Mouse (Mus musculus) hindlimb bud, embryonic 11.5 days (tissue): Measurements from ENCODE around the gene Slc9a8.

Experiments
- DNase-seq: peaks from one replicate; pipeline ENCODE4 v3.0.0-alpha.2; 2012; ENCODE audit warnings: low read depth, low spot score; ENCODE audit errors: extremely low spot score

Slc9a8 gene

DNA sequence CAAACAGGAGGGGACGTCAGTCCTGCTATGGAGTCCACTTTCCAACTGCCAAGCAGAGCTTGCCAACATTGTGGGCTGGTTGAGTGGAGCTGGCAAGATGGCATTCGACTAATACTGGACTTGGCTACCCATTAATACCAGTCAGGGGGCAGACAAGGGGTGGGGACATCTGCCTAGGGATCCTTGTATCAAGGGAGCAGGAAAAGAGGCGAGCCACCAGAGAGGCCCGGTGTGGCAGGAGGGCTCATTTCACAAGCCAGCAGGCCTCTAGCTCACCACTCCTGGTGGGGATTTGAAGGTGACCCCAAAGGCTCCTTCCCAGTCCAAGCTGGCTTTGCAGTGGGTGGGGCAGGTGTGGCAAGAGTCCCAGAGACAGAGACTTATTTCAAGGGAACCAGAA is 61.2 kb downstream of the Slc9a8 start:
- DNase-seq: no peak

DNA sequence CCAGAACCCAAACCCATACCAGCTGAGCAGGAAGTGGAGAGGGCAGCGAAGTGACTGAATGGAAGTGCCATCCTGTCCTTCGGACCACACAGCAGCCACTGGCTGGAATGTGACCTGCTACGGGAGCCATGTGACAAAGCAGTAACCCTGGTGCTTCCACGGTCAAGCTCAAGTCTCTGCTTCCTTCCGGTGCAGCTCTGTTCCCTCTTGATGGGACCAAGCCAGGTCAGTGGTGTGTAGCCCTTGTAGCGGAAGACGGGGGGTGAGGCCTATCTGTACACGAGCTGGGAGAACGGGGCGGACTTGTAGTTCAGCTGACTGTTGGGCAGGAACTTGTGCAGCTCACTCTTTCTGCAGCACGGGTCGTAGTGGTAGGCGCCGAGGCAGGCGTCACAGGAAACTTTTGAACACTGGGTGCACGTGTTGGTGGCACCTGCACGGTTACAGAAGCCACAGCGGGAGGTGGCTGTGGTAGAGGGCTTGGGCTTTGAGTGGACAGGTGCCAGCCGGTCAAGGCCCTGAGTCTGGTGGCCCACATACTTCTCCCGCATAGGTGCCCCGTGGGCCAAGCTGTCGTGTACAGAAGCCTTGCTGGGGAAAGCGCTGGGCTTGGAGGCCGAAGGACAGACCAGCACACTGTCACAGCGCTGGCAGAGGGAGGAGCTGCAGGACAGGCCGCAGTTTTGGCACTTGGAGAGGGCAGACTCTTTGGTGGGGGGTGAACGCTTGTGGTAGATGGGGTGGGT is 61.7 kb downstream of the Slc9a8 start:
- no peak for DNase-seq

DNA sequence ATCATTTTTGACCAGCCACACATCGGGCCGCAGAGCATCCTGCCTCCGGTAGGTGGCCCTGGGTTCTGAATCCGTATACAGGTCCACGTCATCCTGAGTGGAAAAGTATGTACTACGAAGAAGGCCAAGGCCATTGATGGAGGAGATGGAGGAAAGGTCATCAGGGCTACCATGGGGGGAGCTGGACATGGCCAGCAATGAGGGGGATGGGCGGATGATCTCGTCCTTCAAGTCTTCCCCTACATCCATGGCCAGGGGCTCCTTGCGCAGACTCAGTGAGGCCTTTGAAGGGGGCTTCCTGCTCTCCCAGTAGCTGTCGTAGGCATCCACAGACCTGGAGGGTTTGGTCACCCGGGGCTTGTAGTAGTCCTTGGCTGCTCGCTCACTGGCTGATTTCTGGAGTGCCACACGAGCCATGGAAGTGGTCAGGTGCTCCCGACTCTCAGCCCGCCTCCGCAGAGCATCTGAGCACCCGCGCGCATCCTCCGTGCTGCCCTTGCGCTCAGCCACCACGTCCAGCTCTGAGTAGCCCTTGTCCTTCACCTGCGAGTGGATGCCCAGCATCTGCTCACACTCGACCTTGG is 62.4 kb downstream of the Slc9a8 start:
- no peak for DNase-seq

DNA sequence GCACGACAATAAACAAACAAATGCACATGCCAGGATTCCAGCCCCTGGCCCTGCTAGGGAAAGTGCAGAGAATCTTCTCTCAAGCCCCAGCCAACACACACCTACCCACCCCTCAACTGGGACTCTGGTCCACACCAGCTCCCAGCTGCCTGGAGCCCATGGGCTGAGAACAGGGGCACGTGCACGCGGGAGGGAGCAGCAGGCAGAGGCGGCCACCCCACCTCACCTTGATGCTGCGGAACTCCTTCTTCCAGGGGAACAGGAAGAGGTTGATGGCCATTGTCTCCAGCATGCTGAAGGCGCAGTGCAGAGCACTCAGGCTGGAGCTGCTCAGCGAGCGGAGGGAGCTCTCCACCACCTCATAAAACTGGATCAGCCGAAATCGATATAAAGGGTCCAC is 63.4 kb downstream of the Slc9a8 start:
- DNase-seq: no peak

DNA sequence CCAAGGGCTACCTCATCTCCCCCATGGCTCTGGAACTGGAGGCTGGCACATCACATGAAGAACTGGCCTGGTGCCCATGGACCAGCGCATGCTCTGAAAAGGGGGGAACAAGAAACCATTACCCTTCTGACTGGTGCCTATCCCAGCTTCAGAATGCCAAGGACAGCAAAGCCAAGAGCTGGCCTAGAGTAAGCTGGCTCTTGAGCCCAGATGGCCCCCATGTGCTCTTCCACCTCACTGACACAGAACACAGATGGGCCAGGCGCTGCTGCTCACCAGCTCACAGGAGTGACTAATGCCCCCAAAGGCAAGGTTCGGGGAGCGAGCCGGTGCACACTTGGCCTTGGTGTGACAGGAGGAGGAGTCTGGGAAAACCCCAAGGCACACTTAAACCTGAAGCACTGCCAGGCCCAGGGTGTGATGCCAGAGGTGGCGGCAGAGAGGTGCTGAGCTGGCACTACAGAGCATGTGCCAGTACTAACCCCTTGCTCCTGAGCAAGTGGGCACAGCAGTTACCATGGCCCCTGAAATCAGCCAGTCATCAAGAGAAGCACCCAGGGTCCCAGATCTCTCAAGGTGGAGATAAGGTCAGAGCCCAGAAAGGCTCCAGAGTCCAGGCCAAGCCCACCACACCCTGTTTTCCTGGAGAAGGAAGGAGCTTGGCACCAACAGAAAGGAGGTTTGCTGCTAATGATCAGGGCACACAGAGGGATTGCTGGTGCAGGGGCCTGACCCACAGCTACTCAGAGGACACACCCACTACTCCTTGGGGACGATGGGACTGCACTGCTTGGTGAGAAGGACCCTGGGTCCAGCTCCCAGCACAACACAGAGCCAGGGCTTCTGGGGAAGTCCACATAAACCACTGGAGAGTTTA is 64.2 kb downstream of the Slc9a8 start:
- DNase-seq: no peak

DNA sequence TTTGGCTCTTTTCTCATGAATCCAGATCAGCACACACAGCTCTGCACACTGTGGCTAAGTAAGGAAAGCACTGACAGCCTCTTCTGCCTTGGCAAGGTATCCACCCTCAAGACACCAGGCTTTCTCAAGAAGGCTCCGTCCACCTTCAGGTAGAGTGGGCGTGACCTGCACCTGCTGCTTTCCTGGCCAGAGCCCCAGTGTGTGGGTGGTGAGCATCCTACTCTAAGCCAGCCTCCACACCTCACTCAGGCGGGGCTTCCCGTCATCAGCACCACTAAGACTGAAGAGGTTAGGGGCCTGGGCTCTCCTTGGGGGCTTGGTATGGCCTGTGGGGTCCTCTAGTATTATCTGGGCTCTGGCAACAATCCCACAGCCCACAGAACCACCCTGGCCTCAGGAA is 65.1 kb downstream of the Slc9a8 start:
- no peak for DNase-seq

DNA sequence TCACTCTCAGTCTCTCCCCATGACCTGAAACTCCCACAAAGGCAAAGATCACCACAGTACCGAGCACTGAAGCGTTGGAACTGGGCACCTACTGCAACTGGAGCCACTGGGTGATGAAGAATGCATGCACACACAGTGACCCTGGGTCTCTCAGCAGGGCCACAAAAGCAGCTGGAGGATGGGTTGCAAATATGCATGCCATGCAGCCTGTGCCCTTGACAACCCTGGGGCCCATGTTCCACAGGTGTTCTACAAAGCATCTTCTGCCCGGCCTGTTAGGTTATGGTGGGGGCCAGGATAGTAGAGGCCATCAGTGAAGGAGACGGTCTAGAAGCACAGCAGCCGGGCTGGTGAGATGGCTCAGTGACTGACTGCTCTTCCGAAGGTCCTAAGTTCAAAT is 66.0 kb downstream of the Slc9a8 start:
- DNase-seq: no peak

DNA sequence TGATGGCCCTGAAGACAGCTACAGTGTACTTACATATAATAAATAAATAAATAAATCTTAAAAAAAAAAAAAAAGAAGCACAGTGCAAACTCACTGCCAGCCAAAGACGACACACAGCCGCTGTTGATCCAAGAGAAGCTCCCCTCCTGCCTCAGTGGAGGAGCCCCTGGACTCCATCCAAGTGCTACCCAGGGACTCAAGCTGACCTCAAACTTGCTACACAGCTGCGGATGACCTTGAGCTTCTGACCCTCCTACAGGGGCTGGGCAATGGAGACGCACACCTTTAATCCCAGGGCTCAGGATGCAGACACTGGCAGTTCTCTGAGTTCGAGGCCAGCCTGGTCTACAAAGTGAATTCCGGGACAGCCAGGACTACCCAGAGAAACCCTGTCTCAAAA is 66.5 kb downstream of the Slc9a8 start:
- no peak for DNase-seq

DNA sequence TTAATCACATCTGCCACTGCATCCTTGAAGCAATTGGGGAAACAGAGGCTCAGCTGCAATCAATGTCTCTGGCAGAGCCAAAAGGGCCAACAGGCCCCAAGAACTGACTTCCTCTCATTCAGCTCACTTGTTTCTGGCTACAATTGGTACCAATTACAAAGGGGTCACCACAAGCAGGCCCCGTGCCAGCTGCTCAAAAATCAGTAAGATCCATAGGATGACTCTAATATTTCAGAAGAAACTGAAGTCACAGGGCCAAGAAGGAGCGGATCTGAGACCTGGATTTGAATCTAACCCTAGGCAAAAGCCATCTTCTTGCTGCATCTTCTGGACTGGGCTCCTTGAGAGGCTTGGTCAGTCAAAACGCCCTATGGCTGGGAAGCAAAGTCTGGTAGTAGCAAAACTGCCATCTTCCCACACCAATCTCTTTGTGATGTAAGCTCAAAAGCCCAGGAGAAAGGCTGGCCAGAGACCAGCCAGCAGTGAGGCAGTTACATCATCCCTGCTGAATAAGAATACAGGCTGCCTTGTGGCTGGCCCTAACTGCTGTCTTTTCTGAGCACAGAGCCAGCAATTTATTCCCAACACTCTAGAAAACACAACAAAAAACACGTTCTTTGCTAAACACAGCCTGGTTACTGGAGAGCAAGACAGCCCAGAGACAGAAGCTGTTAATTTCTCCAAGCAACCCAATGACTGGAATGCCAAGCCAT is 69.5 kb downstream of the Slc9a8 start:
- DNase-seq: no peak

DNA sequence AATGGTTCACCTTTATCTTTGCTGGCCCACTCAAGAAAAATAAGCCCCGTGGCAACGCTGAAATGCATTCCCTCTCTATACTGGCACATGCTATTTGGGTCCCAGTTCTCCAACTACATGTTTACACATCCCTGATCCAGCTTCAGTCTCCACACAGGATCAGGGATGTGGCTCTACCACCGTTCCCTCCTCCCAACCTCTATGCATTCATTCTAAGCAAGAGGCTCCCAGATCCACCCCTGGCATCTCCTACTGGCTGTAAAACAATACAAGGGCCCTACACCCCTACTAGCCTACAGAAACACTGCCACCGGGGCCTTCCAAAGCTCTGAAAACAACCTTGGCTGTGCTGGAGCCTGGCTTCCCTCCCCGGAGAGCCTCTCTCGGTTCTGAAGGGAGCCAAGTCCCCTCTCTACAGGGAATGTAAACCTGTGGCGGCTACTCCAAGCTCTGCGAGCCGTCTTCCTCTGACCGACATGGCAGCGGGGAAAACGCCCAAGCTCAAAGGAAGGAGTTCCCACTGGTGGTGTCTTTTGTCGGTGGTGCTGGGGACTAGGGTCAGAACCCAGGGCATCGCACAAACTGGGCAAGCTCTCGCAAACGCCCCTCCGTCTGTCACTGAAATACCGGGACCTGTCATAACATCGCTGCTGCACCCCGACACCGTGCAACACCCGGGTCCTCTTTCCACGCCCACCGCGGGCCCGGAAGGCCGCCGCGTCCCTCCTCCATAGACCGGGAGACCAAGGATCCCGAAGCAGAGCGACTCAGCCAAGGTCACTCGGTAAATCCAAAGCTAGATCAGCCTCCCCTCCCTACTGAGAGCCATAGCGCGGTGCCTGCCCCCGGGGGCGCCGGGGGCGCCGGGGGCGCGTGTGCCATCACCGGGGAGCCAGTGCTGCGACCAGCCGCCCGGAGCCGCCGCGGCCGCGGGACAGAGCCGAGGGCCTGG is 70.5 kb downstream of the Slc9a8 start, which contains the start of gene Rnf114:
Rnf114 (plus strand) TSS at position 889 of the 952 bp plus-strand sequence.
- no peak for DNase-seq

DNA sequence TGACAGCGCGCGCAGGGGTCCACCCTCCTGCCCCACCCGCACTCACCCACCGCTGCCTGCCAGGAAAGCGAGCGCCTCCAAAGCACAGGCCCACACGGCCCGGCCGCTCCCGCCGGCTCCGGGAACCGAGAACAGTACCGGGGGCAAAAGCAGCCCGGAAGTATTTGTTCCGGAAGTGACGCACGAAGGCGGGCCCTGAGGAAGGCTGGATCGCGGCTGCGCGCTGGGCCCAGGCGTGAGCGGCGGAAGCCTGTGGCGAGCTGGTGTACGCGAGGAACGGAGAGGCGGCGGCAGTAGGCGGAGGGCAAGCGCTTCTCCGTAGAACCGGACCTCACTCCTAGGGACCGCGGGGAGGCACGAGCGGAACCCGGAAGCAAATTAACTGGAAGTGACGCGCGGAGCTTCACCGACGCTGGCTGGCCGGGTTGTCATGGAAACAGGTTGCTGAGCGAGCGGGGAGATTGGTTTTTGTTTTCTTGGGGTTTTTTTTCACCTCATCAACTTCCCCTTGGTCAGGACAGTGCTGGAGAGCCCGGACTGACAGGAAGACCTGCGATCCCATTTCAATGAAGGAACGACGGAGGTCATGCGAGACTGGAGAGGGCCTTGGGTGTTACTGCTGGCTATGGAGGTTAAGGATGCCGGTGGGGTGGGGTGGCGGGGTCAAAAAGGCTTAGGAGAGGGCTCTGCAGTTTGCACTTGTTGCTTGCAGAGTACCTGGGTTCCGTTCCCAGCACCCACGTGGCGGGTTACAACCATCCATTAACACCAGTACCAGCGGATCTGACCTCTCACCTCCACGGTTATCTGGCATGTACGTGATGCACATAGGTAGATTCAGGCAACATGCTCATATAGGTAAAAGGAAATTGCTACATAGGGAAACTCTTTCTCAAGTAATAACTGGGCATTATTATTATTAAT is 71.5 kb downstream of the Slc9a8 start, which contains the start of gene Spata2:
Spata2 (minus strand) TSS at position 175 of the 924 bp plus-strand sequence.
- DNase-seq: peak; percentile 35

DNA sequence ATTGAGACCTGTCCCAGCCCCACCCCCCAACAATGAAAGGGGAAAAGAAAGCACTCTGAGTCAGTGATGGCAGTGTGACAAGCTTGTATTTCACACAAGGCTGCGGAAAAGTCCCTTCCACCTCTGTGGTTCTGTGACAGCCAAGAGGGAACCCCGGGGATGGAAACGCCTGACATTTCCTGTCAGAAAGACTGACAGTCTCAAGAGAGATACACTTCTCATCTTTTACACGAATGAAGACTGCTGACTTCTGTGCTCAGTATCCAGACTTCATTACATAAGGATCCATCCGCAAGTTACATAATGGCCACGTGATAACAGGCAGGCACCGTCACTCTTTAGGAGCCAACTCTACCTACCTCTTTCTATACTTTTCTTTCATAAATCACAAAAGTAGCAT is 74.9 kb downstream of the Slc9a8 start:
- no peak for DNase-seq

DNA sequence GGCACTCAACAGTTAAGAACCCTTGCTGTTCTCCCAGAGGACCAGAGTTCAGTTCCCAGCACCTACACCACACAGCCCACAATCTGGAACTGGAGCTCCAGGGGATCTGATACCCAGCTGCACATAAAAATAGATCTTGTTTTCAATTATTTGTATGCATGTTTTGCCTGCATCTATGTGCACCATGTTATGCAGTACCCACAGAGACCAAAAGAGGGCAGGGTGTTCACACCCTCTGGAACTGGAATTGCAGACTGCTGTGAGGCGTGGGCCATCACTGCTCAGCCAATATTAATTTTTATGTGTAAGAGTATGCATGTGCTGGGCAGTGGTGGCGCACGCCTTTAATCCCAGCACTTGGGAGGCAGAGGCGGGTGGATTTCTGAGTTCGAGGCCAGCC is 75.8 kb downstream of the Slc9a8 start:
- DNase-seq: no peak

DNA sequence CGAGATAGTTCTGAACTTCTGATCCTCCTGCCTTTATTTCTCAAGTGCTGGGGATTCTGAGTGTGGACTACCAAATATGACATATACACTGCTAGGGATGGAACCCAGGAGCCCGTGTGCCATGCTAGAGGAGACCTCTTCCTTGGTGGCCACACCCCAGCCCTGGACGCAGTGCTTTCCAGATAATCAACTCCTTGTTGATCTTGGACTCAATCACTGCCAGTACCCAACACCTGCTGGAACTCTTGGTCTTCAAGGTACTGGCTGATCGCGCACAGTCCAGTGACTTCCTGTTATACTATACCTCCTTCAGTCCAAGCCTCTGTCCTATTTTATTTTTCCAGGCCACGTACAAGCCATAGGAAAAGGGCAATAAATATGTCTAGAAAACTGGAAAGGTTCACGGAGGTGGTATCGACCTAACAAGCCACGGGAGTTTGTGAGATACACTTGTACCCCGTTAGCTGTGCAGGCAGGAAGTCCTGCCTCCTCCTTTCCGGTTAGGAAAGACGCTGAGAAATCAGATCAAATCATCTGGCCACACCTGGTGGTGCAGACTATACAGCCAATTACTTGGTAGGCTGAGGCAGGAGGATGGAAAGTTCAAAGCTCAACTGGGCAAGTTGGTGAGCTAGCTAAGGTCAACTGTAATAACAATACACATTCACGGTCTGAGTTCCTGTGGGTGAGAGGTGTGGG is 81.2 kb downstream of the Slc9a8 start:
- DNase-seq: no peak

DNA sequence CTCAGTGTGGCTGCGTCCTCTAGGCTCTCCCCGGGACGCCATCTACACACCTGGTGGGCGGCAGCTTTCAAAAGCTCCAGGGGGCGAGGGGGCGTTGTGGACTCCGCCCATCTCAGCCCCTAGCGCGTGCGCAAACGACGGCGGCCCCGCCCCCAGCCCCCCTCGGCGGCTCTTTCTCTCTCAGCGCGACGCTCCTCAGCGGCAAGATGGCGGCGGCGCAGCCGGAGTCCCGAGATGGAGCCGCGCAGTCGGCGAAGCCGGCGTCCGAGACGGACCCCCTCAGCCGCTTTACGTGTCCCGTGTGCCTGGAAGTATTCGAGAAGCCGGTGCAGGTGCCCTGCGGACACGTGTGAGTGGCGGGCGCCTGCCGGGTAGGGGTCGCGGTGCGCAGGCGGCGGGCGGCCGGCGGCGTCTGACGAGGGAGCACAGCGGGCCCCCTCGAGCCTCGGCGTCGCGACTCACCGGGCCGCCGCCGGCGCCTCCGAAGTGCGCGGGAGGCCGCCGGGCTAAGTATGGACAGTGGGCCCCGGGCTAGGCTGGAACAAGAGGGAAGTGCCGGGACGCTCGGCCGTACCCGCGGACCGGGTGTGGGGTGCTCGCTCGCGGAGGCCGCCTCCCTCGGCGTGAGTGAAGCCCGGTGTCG is 81.9 kb downstream of the Slc9a8 start:
- peak; percentile 16 for DNase-seq

DNA sequence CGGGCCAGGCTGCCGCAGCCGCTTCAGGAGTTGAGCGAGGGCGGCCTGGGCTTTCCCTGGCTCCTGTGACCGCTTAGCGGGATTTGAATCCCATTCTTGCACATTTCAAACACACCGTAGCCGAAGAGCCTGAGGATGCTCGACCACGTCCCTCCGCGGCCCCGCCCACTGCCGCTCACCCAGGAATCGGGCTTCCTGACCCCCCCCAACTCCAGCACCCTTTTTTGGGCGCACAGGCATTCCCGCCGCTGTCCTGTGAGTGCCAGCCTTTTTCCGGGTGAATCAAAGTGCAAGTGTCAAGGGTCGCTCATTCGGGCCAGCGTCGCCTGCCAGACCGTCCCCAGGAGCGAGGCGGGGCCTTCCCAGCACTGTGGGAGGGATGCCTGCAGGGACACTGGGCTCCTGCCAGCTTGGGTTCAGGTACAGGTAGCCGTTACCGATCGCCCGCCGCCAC is 82.4 kb downstream of the Slc9a8 start:
- DNase-seq: no peak

DNA sequence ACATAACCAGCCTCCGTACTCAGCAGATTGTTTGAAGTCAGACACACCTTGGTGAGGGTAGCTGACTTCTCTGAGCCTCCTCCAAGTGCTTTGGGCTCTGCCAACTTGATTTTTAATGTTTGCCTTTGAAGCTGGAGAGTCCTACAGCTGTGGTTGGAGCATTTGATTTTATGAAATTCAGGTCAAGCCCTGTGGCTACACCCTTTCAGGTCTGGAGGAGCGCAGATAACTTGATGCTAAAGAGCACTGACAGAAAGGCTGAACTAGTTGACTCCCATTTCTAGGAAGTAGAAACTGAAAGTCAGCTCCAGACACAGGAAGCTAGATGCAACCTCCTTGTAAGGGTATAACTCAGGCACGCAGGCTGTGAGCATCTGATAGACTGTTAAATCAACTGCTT is 83.6 kb downstream of the Slc9a8 start:
- DNase-seq: no peak
